Mouse (Mus musculus): Measurements from ENCODE around the gene Maats1. TPM values are rescaled to one million over a fixed set of nuclear protein-coding genes. Genes with fewer than 3 reads are reported as not detected.

Gene Maats1
- total and polyA plus RNA-seq, 3 experiments, result 0.20 TPM; not detected in 2

DNA sequence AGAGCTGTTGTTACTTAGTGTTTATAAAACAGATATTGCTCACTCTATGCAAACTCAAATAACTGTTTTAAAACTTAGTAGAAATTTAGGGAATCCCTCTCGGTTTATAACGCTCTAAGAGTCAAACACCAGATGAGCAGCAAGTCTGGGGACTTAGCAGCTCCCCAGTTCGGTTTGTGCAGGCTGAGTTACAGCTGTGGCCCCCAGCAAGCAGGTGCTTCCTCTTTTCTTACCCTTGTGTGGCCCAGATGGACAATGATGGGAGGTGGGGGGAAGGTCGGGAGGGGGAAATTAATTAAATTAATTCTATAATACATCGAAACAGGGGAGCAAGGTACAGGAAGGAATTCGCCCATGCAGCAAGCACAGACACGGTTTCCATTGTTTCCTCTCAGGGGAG lies 34.3 kb downstream of the Maats1 start:
- no peaks in the 10 kb centered on the region for H3K27me3 ChIP-seq (ENCODE audit: control insufficient read depth, insufficient read depth, low read length)
- H3K9ac ChIP-seq (ENCODE audit: low read depth, low read length), result no peak overlapping the region
- no peak for TF ChIP-seq CTCF (IDR thresholded peaks at IDR 0.05)
- TF ChIP-seq EP300 (IDR thresholded peaks at IDR 0.05; ENCODE audit: insufficient read depth, low read depth, low read length), result no peak
- no peak for TF ChIP-seq POLR2A (IDR thresholded peaks at IDR 0.05; ENCODE audit: insufficient read depth, low read depth, low read length)
- no peaks in the 10 kb centered on the region for H3K36me3 ChIP-seq (ENCODE audit: control insufficient read depth, insufficient read depth, low read length)
- no peaks in the 10 kb centered on the region for H3K79me2 ChIP-seq (replicated peaks; ENCODE audit: control insufficient read depth, insufficient read depth, low read length)
- intact Hi-C loops (cut with DNase I), result no loop called here
- WGBS, result 44% methylated on average over 7 of the region's 7 CpGs
- H3K4me3 ChIP-seq, result no peak overlapping the region
- no peak for DNase-seq
- H3K4me1 ChIP-seq (ENCODE audit: control insufficient read depth, insufficient read depth, low read length), result 0 out of 2 replicates have a peak, but pooled peaks cover 2% of the 10 kb centered on the region
- H3K27ac ChIP-seq, result no peak overlapping the region

DNA sequence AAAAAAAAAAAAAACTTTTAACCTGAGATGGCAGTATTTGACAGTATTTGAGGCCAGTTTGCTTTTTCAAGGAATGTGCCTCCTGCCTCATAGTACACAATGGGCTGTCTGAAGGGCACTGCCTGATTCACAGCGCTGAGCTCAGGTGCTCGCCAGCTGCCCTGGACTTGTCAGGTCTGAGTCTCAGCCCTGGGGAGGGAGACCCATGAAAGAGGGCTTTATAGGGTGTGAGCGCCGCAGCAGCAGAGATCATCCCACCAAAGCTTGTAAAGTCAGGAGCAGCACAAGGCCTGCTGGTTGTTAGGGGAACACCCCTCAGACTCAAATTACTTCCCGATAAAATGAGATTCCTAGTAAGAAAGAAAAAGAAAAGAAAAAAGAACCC lies 34.7 kb downstream of the Maats1 start:
- WGBS, result 67% methylated on average over 5 of the region's 5 CpGs
- Histone ChIP-seq H3K79me2 (replicated peaks; ENCODE audit: control insufficient read depth, insufficient read depth, low read length) (no peaks in the 10 kb centered on the region), H3K36me3 (ENCODE audit: control insufficient read depth, insufficient read depth, low read length) (no peaks in the 10 kb centered on the region), H3K4me1 (ENCODE audit: control insufficient read depth, insufficient read depth, low read length) (0 out of 2 replicates have a peak, but pooled peaks cover 2% of the 10 kb centered on the region), H3K27me3 (ENCODE audit: control insufficient read depth, insufficient read depth, low read length) (no peaks in the 10 kb centered on the region), H3K27ac (no peak overlapping the region), H3K4me3 (no peak overlapping the region), H3K9ac (ENCODE audit: low read depth, low read length) (no peak overlapping the region)
- intact Hi-C loops (cut with DNase I), result no loop called here
- TF ChIP-seq POLR2A (IDR thresholded peaks at IDR 0.05; ENCODE audit: insufficient read depth, low read depth, low read length) (no peak), CTCF (IDR thresholded peaks at IDR 0.05) (no peak), EP300 (IDR thresholded peaks at IDR 0.05; ENCODE audit: insufficient read depth, low read depth, low read length) (no peak)
- DNase-seq, result no peak

DNA sequence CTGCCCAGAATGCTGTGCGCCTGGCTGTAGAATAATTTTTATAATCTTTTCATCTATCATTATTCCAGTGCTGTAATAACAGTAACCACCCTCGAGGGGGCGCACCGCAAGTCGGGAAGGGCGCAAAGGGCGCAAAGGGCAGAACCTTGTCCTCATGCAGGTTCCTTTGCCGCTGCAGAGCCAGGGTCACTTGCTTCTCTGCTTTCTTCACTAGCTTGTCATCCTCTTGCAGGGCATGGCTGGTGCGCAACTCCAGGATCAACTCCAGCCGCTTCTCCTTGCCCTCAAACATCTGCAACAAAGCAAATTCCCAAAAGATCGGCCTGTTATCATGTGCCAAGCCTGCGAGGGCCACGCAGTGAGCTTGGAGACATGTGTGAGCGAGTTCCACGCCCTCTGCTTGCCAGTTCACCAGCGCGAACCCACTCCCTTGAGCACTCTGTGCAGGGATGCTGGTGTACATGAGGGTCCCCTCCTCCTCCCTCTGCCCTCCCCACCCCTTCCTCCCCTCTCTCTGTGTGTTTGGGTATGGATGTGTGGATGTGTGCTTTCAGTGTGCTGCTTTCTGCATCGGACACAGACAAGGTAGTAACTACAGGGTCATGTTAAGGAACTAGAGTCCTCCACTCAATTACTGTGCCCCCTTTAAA lies 35.2 kb downstream of the Maats1 start:
- H3K79me2 ChIP-seq (replicated peaks; ENCODE audit: control insufficient read depth, insufficient read depth, low read length), result no peaks in the 10 kb centered on the region
- H3K36me3 ChIP-seq (ENCODE audit: control insufficient read depth, insufficient read depth, low read length), result no peaks in the 10 kb centered on the region
- no peak overlapping the region for H3K9ac ChIP-seq (ENCODE audit: low read depth, low read length)
- 0 out of 2 replicates have a peak, but pooled peaks cover 2% of the 10 kb centered on the region for H3K4me1 ChIP-seq (ENCODE audit: control insufficient read depth, insufficient read depth, low read length)
- no peaks in the 10 kb centered on the region for H3K27me3 ChIP-seq (ENCODE audit: control insufficient read depth, insufficient read depth, low read length)
- WGBS, result 54% methylated on average over 18 of the region's 18 CpGs
- DNase-seq, result no peak
- intact Hi-C loops (cut with DNase I), result no loop called here
- no peak overlapping the region for H3K27ac ChIP-seq
- no peak overlapping the region for H3K4me3 ChIP-seq
- TF ChIP-seq POLR2A (IDR thresholded peaks at IDR 0.05; ENCODE audit: insufficient read depth, low read depth, low read length), result no peak
- TF ChIP-seq CTCF (IDR thresholded peaks at IDR 0.05), result peak; percentile 63

DNA sequence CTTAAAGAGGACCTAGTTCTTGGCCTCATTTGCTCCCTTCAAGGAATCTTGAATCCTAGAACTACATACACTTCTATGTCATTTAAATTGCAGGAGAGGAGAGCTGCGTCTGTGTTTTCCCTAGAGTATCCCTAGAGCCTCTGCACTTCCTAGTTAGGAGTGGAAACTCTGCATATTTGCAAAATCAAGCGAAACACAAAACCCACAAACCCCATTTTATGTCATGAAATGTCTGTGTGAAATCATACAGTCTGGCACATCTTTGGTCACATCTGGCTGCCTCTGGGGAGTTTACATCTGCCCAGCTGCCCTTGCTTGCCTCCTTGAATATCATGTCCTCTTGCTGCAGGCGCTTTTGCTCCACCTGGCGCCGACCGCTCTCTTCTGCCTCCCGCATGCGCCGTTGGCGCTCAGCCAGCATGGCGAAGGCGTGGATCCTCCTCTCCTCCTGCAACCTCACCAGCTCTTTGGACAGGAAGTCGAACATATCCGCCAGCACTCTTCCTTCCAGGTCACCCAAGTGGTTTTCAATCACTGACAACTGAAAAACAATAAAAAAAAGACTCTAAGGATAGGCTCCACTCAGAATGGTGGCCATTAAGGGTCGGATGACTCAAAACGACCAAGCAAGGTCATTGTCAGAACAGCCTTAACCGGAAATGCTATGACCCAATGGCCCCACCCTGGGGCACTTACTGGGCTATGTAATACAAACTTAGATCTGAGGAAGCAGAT lies 37.3 kb downstream of the Maats1 start:
- Histone ChIP-seq H3K27ac (no peak overlapping the region), H3K36me3 (ENCODE audit: control insufficient read depth, insufficient read depth, low read length) (no peaks in the 10 kb centered on the region), H3K27me3 (ENCODE audit: control insufficient read depth, insufficient read depth, low read length) (no peaks in the 10 kb centered on the region), H3K4me1 (ENCODE audit: control insufficient read depth, insufficient read depth, low read length) (0 out of 2 replicates have a peak, but pooled peaks cover 2% of the 10 kb centered on the region), H3K9ac (ENCODE audit: low read depth, low read length) (no peak overlapping the region), H3K4me3 (peak overlapping the region; percentile 23), H3K79me2 (replicated peaks; ENCODE audit: control insufficient read depth, insufficient read depth, low read length) (no peaks in the 10 kb centered on the region)
- no peak for TF ChIP-seq CTCF (IDR thresholded peaks at IDR 0.05)
- WGBS, result 43% methylated on average over 17 of the region's 17 CpGs
- intact Hi-C loops (cut with DNase I), result no loop called here
- peak; percentile 37 for DNase-seq

DNA sequence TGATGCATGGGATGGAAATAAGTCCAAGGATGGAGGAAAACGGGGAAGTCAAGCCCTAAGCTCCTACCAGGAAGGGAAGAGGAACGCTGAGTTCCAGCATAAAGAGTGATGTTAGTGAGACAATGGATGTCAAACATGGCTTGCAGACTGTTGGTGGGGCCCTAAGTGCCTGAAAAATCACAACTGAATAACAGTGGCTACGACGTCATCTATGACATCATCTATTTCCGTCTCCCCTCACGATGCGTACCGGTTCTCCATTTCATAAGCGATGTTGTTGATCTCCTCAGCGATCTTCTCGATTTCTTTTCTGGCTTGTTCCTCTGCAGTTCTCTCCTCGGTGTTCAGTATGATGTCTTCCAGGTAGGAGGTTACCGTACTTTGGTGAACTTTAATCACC lies 39.6 kb downstream of the Maats1 start:
- intact Hi-C loops (cut with DNase I), result no loop called here
- Histone ChIP-seq H3K9ac (ENCODE audit: low read depth, low read length) (no peak overlapping the region), H3K4me3 (no peak overlapping the region), H3K79me2 (replicated peaks; ENCODE audit: control insufficient read depth, insufficient read depth, low read length) (no peaks in the 10 kb centered on the region), H3K27me3 (ENCODE audit: control insufficient read depth, insufficient read depth, low read length) (no peaks in the 10 kb centered on the region), H3K27ac (no peak overlapping the region), H3K4me1 (ENCODE audit: control insufficient read depth, insufficient read depth, low read length) (0 out of 2 replicates have a peak, but pooled peaks cover 2% of the 10 kb centered on the region), H3K36me3 (ENCODE audit: control insufficient read depth, insufficient read depth, low read length) (no peaks in the 10 kb centered on the region)
- WGBS, result 81% methylated on average over 13 of the region's 13 CpGs
- DNase-seq, result no peak
- TF ChIP-seq POLR2A (IDR thresholded peaks at IDR 0.05; ENCODE audit: insufficient read depth, low read depth, low read length), result no peak
- TF ChIP-seq EP300 (IDR thresholded peaks at IDR 0.05; ENCODE audit: insufficient read depth, low read depth, low read length), result no peak
- TF ChIP-seq CTCF (IDR thresholded peaks at IDR 0.05), result no peak

DNA sequence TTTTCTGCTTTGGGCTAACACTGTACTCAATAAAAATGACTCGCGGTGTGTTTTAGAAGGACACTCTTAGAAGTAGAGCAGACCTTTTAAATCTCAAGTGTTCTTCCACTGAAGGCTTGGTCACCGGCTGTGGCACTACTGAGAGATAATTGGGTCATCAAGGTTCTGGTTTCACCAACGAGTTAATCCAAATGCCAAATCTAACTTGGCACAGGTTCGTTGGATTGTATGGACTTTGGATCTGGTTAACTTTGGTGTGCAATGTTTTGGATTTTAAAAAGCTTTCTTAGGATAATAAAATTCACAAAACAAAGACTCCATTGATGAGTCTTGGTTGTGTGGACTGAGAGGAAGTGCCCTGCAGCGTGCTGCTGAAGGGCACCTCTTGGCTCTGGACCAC lies 43.5 kb downstream of the Maats1 start:
- H3K4me1 ChIP-seq (ENCODE audit: control insufficient read depth, insufficient read depth, low read length), result no peaks in the 10 kb centered on the region
- H3K79me2 ChIP-seq (replicated peaks; ENCODE audit: control insufficient read depth, insufficient read depth, low read length), result no peaks in the 10 kb centered on the region
- H3K36me3 ChIP-seq (ENCODE audit: control insufficient read depth, insufficient read depth, low read length), result no peaks in the 10 kb centered on the region
- intact Hi-C loops (cut with DNase I), result no loop called here
- no peak for DNase-seq
- H3K4me3 ChIP-seq, result no peak overlapping the region
- H3K27ac ChIP-seq, result no peak overlapping the region
- no peak for TF ChIP-seq EP300 (IDR thresholded peaks at IDR 0.05; ENCODE audit: insufficient read depth, low read depth, low read length)
- no peak for TF ChIP-seq CTCF (IDR thresholded peaks at IDR 0.05)
- TF ChIP-seq POLR2A (IDR thresholded peaks at IDR 0.05; ENCODE audit: insufficient read depth, low read depth, low read length), result no peak
- no peaks in the 10 kb centered on the region for H3K27me3 ChIP-seq (ENCODE audit: control insufficient read depth, insufficient read depth, low read length)
- H3K9ac ChIP-seq (ENCODE audit: low read depth, low read length), result no peak overlapping the region
- WGBS, result 75% methylated on average over 6 of the region's 6 CpGs
